Mouse (Mus musculus) monocyte, adult 59 days (primary cell): ENCODE results near the gene Crx. TPM values are rescaled to one million over a fixed set of nuclear protein-coding genes. Genes with fewer than 3 reads are reported as not detected.

ENCODE experiments used
- total RNA-seq, 2 experiments: library from RNA; stranded (reverse); gene quantifications; one replicate each; pipeline ENCODE4 v1.2.4; 2023

Gene Crx
- total RNA-seq = not detected

GRCm38 (mm10) chr7:15879756-15880155, at the start of gene Crx:
TSS of gene Crx (minus strand) at chr7:15879968.

DNA sequence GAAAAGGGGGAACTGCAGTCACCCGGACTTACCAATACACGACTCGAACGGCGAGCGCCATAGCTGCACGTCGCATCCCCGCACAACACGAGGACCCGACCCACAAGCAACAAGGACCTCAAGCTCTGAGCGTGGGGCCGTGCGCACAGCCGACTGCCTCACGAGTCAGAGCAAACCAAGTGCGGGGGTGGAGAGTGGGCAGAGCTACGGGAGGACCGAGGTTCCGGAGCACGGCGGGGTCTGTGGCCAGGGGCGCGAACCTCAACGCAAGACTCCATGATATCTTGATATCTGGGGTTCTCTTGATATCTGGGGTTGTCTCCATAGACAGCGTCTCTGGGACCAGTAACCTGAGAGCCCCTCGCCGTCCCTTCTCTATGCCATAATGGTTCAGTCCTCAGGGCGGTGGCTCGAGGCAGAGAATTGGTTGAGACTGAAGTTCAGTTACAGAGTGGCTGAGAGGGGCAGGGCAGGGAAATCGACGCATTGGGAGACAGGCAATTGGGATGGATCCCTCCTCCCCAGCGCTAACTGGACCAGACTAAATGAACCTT, 42.5 kb upstream of the Crx start, which contains the start of gene Selenow:
Gene Selenow, minus strand, starts transcription at position 183 of the 554 bp plus-strand sequence.

GRCm38 (mm10) chr7:15882317-15882716, 2.5 kb upstream of the Crx start, which contains the start of gene Crxos:
TSS of gene Crxos (plus strand) at chr7:15882617.

GRCm38 (mm10) chr7:15839578-15839977, 40.2 kb downstream of the Crx start, which contains the start of gene Obox6:
TSS of gene Obox6 (minus strand) at chr7:15839678.

Other genes with a start within 250 kb of the Crx start
- gene Obox3, start 240.1 kb downstream of the Crx start, total RNA-seq = not detected
- not detected for gene Obox5, start 129.8 kb downstream of the Crx start, total RNA-seq
- gene Obox6, start 40.3 kb downstream of the Crx start, total RNA-seq = not detected
- not detected for gene Crxos, start 2.6 kb upstream of the Crx start, total RNA-seq
- gene Selenow, start 42.4 kb upstream of the Crx start, total RNA-seq = 100 to 1,000 TPM; 123 to 124 TPM
- 100 to 1,000 TPM; 338 to 417 TPM for gene Nop53, start 66.1 kb upstream of the Crx start, total RNA-seq
- under 1 TPM; 0.27 to 0.55 TPM for gene Ehd2, start 87.6 kb upstream of the Crx start, total RNA-seq
- gene Bicra, start 168.0 kb upstream of the Crx start, total RNA-seq = 10 to 100 TPM; 41.9 to 54.2 TPM
- gene Zfp541, start 181.8 kb upstream of the Crx start, total RNA-seq = under 1 TPM; 0.50 to 0.70 TPM
- gene Napa, start 218.5 kb upstream of the Crx start, total RNA-seq = 100 to 1,000 TPM; 224 to 251 TPM
- gene Kptn, start 239.9 kb upstream of the Crx start, total RNA-seq = 10 to 100 TPM; 23.0 to 27.9 TPM
- under 1 TPM in 1 of 2 experiments, not detected in 1; 0.24 TPM for gene Slc8a2, start 249.9 kb upstream of the Crx start, total RNA-seq